Mouse (Mus musculus) adrenal gland, postnatal 25 days (tissue): ENCODE data around the gene Jak3. TPM values are rescaled to one million over a fixed set of nuclear protein-coding genes. Genes with fewer than 3 reads are reported as not detected.

Source experiments
- DNase-seq: peaks from one replicate; pipeline ENCODE4 v3.0.0; 2021; ENCODE audit warnings: mixed read lengths
- total RNA-seq: library from RNA; stranded (reverse); gene quantifications from 2 replicates; pipeline ENCODE4 v1.2.3, GENCODE M21; 2021

Jak3 gene
- total RNA-seq, 1 experiment from 2014 or later: 14.3 TPM

GRCm38 (mm10) chr8:71665331-71666130 lies 10.6 kb upstream of the Jak3 start:
- DNase-seq: peak; percentile 53

DNA sequence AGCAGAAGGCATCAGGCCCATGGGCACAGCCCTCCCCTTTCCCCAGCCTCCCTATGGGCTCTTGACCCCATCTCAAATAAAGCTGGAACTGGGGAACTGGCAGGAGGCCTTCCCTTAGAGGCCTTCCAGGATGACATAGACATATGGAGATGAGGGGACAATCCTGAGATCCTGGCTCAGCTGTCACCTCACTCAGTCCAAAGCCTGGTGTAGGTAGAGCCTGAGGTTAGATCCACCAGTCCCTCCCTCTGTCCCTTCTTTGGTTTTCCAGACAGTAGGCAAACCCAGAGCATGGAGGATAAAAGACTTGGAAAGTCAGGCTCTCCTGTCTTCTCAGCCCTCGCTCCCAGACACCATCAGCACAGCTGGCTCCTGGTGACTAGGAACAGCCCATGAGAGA lies 9.2 kb upstream of the Jak3 start:
- DNase-seq: no peak

GRCm38 (mm10) chr8:71667256-71667655 lies 8.8 kb upstream of the Jak3 start:
- DNase-seq: no peak

DNA sequence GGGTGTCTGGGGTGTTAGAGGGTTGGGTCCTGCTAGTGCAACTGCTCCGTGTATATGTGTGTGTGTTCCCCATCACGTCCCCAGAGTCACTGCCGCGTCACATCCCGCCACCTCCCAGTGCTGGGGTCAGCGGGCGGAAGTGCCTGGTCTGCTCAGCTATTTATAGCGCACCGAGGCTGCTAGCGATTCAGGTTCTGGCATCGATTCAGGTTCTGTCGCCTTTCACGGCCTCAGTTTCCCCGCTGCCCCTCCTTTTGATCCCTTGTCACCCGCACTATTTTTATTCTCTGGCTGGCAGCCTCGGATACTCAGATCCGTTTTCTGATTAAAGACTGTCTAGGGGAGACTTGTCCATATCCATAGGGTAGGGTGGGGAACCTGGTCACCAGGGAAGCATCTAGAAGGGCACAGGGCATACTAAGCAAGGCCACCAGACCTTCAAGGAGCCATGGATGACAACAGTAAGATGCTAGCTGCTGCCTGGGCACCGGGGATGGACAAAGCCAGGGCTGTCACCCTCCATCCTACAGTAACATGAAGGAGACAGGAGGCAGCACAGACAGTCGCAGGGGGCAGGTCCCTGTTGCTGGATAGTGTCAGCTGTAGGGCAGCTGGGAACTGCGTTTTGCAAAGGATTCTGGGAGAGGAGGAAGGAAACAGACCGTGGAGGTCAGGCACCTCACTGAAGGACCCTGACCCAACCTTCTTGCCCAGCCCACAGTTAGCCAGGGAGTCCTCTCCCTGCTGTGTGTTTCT lies 7.7 kb upstream of the Jak3 start:
- DNase-seq: no peak

DNA sequence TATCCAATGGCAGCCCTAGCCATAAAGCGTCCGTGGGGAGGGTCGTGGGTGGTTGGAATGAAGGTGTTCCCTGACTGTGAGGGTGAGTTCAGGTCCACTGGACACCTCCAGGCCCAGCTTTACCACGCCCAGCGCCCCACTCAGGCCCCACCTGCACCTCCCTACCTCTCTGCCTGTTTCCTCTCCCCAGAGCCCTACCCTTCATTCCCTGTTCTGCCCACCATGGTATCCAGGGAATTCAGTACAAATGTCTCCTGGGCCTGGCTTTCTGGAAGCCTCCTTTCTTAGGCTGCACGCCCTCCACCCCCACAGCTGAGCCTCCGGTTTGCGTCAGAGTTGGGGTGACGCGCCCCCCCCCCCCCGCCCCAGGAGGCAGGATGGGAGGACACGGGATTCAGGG lies 5.9 kb upstream of the Jak3 start:
- no peak for DNase-seq

DNA sequence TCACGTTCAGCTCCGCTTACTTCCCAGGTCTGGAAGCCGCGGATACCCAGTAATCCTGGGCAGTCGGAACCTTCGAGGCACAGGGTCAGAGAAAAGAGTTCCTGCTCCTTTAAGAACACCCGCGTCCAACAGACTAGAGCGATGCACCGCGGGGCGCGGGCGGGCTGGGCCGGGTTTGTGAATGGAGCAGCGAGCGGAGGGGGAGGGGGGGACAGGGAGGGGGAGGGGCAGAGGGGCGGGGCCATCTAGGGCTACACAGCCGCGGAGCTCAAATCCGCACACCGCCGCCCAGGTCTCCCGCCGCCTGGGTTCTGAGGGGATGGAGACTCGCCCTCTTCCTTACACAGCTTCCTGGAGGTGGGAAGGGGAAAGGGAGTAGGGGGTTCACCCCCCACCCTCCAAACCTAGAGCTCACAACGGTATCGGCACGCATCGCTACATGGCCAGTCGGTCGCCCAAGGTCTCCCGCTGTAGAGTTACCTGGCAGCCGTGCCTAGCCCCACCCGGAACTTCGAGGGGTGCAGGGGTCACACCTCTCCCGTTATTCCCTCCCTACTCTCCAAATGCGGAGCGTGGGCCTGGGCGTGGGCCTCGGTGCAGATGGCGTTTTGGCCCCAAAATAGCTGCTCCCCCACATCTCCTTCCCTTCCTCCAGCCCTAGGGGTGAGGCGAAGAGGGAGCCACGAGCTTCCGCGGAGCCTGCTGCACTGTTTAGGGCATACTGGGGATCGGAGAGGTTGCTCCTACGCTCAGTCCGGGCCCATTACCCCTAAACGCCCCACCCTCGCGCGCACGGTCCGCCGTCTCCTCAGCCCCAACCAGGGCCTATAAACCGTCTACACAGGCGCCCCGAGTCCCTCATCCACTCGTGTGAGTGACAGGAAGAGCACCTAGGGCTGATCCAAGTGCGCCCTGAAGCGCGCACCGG lies 5.2 kb upstream of the Jak3 start:
- DNase-seq: peak; percentile 50

GRCm38 (mm10) chr8:71671549-71671965 lies 4.5 kb upstream of the Jak3 start, which contains the start of gene Unc13a:
TSS of gene Unc13a (minus strand) at chr8:71671757.
- DNase-seq: peak; percentile 93

- DNase-seq: no peak
Observed at GRCm38 (mm10) chr8:71672168-71672735, 3.8 kb upstream of the Jak3 start.

DNA sequence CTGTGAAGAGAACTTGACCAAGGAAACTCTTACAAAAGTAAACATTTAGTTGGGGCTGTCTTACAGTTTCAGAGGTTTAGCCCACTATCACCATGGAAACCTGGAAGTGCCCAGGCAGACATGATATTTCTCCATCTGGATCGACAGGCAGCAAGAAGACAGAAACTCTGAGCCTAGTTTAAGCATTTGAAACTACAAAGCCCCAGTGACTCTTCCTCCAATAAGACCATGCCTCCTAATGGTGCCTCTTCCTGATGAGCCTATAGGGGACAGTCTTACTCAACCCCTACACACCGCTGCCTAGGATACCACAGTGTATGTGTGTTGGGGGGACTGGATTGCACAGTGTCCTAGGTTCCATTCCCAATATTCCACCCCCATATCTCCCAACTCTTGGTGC lies 2.0 kb upstream of the Jak3 start:
- no peak for DNase-seq

- no peak for DNase-seq
Observed at GRCm38 (mm10) chr8:71675456-71676019, 558 bp upstream of the Jak3 start.

DNA sequence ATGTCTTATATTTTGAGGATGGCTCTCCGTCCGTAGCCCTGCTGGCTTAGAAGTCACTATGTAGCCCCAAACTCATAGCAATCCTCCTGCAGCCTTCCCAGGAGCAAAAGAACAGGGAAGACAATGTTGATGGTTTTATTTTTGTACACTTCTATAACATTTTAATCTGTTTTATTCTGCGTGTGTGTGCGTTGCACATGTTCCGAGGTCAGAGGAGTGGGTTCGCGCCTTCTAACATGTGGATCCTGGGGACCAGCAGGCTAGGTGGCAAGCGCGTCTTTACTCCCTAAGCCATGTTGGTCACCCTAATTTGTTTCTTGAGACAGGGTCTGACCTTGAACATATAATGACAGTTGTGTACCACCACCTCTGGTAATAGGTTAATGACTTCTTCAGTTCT lies 707 bp downstream of the Jak3 start:
- DNase-seq: no peak

DNA sequence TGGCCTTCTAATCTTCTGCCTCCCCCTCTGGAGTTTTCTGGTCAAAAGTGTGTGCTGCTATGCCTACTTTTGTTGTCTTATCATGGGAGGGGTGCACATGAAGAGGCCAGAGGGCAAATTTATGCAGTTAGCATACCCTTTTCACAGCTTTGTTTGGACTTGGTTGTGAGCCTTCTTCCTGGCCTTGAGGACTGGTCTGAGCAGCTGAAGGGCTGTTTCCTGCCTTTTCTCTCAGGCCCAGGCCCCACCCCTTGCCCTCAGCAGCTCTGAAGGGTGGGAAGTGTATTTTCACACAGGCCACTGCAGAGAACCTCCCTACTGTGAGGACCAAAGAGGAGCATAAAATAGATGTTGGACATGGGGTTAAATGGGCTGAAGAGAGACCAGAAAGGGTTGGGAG lies 1.5 kb downstream of the Jak3 start:
- no peak for DNase-seq

DNA sequence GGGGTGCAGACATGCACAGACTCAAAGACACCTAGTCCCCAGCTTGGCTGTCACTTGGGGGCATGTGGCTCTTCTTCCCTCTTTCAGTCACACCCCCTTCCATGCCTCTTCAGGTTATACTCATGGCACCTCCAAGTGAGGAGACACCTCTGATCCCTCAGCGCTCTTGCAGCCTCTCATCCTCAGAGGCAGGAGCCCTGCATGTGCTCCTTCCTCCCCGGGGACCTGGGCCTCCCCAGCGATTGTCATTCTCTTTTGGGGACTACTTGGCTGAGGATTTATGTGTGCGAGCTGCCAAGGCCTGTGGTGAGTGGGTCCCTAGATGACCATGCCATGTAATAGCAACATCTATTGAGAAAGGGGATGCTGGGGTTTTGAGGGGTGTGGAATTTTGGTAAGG lies 2.1 kb downstream of the Jak3 start:
- no peak for DNase-seq

GRCm38 (mm10) chr8:71679116-71679515 lies 3.0 kb downstream of the Jak3 start:
- no peak for DNase-seq

DNA sequence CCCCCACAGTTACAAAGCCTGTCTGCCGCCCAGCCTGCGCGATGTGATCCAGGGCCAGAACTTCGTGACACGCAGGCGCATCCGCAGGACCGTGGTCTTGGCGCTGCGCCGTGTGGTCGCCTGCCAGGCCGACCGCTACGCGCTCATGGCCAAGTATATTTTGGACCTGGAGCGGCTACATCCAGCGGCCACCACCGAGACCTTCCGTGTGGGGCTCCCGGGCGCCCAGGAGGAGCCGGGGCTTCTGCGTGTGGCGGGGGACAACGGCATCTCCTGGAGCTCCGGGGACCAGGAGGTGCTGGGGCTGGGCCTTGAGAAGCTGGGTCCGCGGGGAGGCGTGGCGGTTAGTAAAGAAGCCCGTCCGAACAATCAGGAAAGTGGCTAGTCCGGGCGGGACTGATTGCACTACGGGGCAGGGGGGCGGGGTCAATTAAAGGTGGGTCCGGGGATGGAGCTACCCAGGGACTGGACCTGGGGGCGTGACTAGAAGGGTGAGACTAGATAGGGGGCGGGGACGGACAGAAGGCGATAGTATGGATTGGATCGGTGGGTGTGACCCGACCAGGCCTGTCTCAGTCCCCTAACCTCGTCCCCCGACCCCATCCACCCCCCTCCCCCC lies 3.6 kb downstream of the Jak3 start:
- DNase-seq: no peak

GRCm38 (mm10) chr8:71680471-71680870 lies 4.4 kb downstream of the Jak3 start:
- DNase-seq: no peak

- no peak for DNase-seq
Observed at GRCm38 (mm10) chr8:71681369-71681915, 5.3 kb downstream of the Jak3 start.

DNA sequence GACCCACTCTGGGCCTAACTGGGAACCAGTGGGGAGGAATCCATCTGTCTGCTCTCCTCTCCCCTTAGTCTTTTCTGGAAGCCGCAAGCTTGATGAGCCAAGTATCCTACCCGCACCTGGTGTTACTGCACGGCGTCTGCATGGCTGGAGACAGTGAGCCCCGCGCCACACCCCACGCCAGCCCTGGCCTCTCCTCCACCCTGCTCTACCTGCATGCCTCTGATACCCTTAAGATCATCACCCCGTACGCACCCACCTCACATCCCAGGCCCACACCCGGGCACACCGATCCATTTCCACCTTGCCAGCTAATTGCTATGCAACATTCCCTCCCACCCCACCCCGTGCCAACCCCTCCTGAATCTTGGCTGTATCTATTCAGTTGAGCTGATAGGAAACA lies 6.7 kb downstream of the Jak3 start:
- DNase-seq: no peak

DNA sequence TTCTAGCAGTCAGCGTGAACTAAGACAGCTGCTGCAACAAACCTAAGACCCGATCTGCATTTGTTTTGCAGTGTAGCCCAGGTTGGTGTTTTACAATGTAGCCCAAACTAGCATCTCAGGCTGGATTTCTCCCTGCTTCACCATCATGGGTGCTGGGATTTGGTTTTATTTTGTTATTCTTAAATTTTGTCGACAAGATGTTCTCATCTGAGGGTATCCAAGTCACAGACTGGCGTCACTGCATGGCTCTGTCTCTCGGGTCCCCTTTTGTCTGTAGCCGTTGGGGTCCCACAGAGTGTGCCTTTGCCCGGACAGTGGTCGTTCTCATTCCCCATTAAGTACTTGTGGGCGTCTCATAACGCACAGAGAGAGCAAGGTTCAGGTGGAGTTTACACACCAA lies 8.6 kb downstream of the Jak3 start:
- DNase-seq: no peak

DNA sequence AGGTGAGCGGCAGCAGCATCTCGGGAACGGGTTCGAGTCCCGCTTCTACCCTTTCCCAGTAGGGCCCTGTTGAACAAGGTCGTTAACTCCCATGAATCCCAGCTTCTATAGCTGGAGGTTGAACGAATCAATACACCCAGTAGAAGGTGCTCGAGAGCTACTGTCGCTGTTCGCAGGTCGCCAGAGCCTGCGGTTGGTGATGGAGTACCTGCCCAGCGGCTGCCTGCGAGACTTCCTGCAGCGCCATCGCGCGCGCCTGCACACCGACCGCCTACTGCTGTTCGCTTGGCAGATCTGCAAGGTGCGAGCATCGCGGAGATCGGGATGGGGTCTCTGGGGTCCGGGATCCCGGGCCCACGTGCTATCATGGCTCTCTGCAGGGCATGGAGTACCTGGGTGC lies 9.5 kb downstream of the Jak3 start:
- DNase-seq: no peak

DNA sequence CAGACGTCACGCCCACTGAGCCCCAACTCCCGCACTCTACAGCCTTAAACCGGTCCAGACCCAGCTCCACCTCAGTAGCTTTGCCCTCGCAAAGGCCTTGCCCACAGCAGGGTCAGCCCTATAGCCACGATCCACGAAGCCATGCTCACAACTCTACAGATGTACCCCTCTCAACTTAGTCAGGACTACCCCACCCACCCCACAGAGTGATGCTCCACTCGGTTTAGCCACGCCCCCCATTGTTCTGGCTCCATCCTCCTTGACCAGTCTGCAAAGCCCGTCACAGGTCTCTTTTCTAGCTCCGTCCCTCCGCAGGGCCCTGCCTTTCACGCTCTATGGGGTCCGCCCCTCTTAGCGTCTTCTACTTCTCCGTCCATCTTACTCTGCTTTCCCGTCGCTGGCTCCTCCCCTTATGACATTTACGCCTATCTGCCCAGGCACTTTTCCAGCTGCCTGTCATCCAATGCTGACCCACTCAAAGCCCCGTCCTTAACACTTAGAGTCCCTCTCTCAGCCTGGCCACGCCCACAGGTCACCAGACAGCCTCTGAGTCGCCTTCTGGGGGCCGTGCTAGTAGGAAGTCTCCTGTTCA lies 10.1 kb downstream of the Jak3 start:
- DNase-seq: no peak
